Mouse (Mus musculus) liver, adult 2 months (tissue): Measurements from ENCODE around the gene Ubtd2.

Experiments
- CTCF ChIP-seq: fragments of 200-500 bp; IDR thresholded peaks from 2 replicates; pipeline ENCODE4 v1.5.1; 2011; ENCODE audit warnings: low read depth, low read length, control low read depth
- POLR2A ChIP-seq: fragments of 200-500 bp; IDR thresholded peaks from 2 replicates; pipeline ENCODE4 v1.6.1; 2011; ENCODE audit warnings: low read length, control low read depth; ENCODE audit not compliant: insufficient read depth; ENCODE audit errors: extremely low read depth

GRCm38 (mm10) chr11:32539717-32540116 is 84.5 kb downstream of the Ubtd2 start:
- no peak for TF ChIP-seq POLR2A
- no peak for TF ChIP-seq CTCF
